Mouse (Mus musculus) kidney, adult 2 months (tissue): ENCODE data around the gene Grm8.

Experiments used
- CTCF ChIP-seq: fragments of 200-500 bp; conservative IDR thresholded peaks from 2 replicates; pipeline ENCODE4 v1.5.1; 2011; ENCODE audit warnings: low read depth, mild to moderate bottlenecking, control low read depth, low read length, moderate library complexity, mixed read lengths; ENCODE audit not compliant: insufficient read depth, insufficient read length
- POLR2A ChIP-seq: fragments of 200-500 bp; IDR thresholded peaks from one replicate; pipeline ENCODE4 v1.6.1; 2011; ENCODE audit warnings: low read depth, low read length, control low read depth

DNA sequence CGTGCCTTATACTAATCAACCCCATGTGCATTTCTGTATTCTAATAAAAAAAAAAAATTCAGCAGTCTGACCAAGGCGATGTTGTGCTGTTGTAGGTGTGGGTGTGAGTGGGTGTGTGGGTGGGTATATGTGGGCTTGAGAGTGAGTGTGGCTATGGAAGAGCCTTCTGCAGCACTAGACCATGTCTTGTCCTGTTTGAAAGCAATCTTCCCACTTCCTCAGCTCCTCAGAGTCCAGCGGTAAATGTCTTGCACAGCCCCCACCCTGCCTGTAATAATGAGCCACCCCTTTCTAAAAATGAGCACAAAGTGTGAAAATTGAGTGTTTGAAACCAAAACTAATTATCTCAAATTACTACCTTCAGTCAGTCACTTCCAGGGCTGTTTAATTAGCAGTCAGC lies 152.4 kb downstream of the Grm8 start:
- TF ChIP-seq POLR2A (no peak), CTCF (no peak)
